Mouse (Mus musculus) MEL (cell line): ENCODE data around the gene Optn. TPM values are rescaled to one million over a fixed set of nuclear protein-coding genes. Genes with fewer than 3 reads are reported as not detected.

Experiments used
- DNase-seq: peaks from one replicate; pipeline ENCODE4 v3.0.0; 2011; ENCODE audit warnings: low read depth, low spot score
- H3K27ac ChIP-seq: 2 replicates; pipeline ENCODE4 v1.5.1; 2012; ENCODE audit warnings: low read depth, mild to moderate bottlenecking, control low read depth, low read length, moderate library complexity; ENCODE audit not compliant: control insufficient read depth
- H3K27me3 ChIP-seq, 2 experiments: fragments of 150-350 bp in 1 of 2; sonication (generic) in 1 of 2; 2 replicates each; pipeline ENCODE4 v1.6.1; 2012; ENCODE audit warnings: low read length in 2 of 2, mild to moderate bottlenecking in 2 of 2, improper control_type of control experiment in 1 of 2, moderate library complexity in 1 of 2; ENCODE audit not compliant: insufficient read depth in 2 of 2, control insufficient read depth in 1 of 2
- H3K36me3 ChIP-seq, 2 experiments: 2 replicates each; pipeline ENCODE4 v1.6.1; 2012 to 2014; ENCODE audit warnings: low read length in 2 of 2, improper control_type of control experiment in 1 of 2, inconsistent platforms in 1 of 2, mild to moderate bottlenecking in 1 of 2; ENCODE audit not compliant: insufficient read depth in 2 of 2, control insufficient read depth in 1 of 2
- H3K4me1 ChIP-seq, 2 experiments: fragments of 150-350 bp in 1 of 2; sonication (generic) in 1 of 2; 2 replicates each; pipeline ENCODE4 v1.6.1; 2012; ENCODE audit warnings: low read length in 2 of 2, improper control_type of control experiment in 1 of 2, mild to moderate bottlenecking in 1 of 2; ENCODE audit not compliant: insufficient read depth in 2 of 2, control insufficient read depth in 1 of 2
- H3K4me3 ChIP-seq, 2 experiments: fragments of 150-350 bp in 1 of 2; sonication (generic) in 1 of 2; 2 replicates each; pipeline ENCODE4 v1.5.1; 2012; ENCODE audit warnings: low read depth in 2 of 2, low read length in 2 of 2, mild to moderate bottlenecking in 2 of 2, moderate library complexity in 2 of 2, control low read depth in 1 of 2, improper control_type of control experiment in 1 of 2; ENCODE audit not compliant: control insufficient read depth in 1 of 2, insufficient read depth in 1 of 2
- H3K79me2 ChIP-seq: 2 replicates; pipeline ENCODE4 v1.6.1; 2012; ENCODE audit warnings: mild to moderate bottlenecking, low read length, moderate library complexity; ENCODE audit not compliant: control insufficient read depth, poor library complexity, insufficient read depth
- H3K9ac ChIP-seq: 2 replicates; pipeline ENCODE4 v1.6.1; 2012; ENCODE audit warnings: low read depth, mild to moderate bottlenecking, control low read depth, low read length, moderate library complexity; ENCODE audit not compliant: control insufficient read depth, poor library complexity, severe bottlenecking
- H3K9me3 ChIP-seq: fragments of 150-350 bp; sonication (generic); replicated peaks from 2 replicates; pipeline ENCODE4 v1.6.1; 2012; ENCODE audit warnings: mild to moderate bottlenecking, low read length, improper control_type of control experiment, moderate library complexity; ENCODE audit not compliant: insufficient read depth
- BHLHE40 ChIP-seq: IDR thresholded peaks from 2 replicates; pipeline ENCODE4 v1.6.1; 2012; ENCODE audit warnings: low read depth, mild to moderate bottlenecking, inconsistent platforms, low read length, improper control_type of control experiment, borderline replicate concordance
- CHD1 ChIP-seq: IDR thresholded peaks from 2 replicates; pipeline ENCODE4 v1.6.1; 2012; ENCODE audit warnings: low read depth, mild to moderate bottlenecking, inconsistent platforms, low read length, improper control_type of control experiment
- CTCF ChIP-seq, 3 experiments: IDR thresholded peaks in 2 of 3; conservative IDR thresholded peaks in 1 of 3; 2 replicates each; pipeline ENCODE4 v1.5.1; 2011 to 2012; ENCODE audit warnings: low read length in 3 of 3, low read depth in 2 of 3, mild to moderate bottlenecking in 2 of 3, improper control_type of control experiment in 1 of 3, inconsistent platforms in 1 of 3, mixed read lengths in 1 of 3, moderate library complexity in 1 of 3; ENCODE audit not compliant: control insufficient read depth in 1 of 3, insufficient read depth in 1 of 3, poor library complexity in 1 of 3, severe bottlenecking in 1 of 3
- ELF1 ChIP-seq: IDR thresholded peaks from 2 replicates; pipeline ENCODE4 v1.6.1; 2014; ENCODE audit warnings: low read depth, mild to moderate bottlenecking, inconsistent platforms, low read length, improper control_type of control experiment, moderate library complexity
- EP300 ChIP-seq, 2 experiments: IDR thresholded peaks; 2 replicates each; pipeline ENCODE4 v1.6.1; 2011; ENCODE audit warnings: improper control_type of control experiment in 2 of 2, low read length in 2 of 2, low read depth in 1 of 2, mild to moderate bottlenecking in 1 of 2
- GABPA ChIP-seq: IDR thresholded peaks from 2 replicates; pipeline ENCODE4 v1.6.1; 2012; ENCODE audit warnings: low read depth, mild to moderate bottlenecking, inconsistent platforms, low read length, improper control_type of control experiment, moderate library complexity
- HCFC1 ChIP-seq: IDR thresholded peaks from 2 replicates; pipeline ENCODE4 v1.6.1; 2012; ENCODE audit warnings: low read depth, mild to moderate bottlenecking, inconsistent platforms, low read length, improper control_type of control experiment, moderate library complexity
- MEF2A ChIP-seq: IDR thresholded peaks from 2 replicates; pipeline ENCODE4 v1.6.1; 2014; ENCODE audit warnings: low read depth, mild to moderate bottlenecking, inconsistent platforms, low read length, improper control_type of control experiment; ENCODE audit not compliant: poor library complexity, insufficient replicate concordance, severe bottlenecking; ENCODE audit errors: extremely low read depth
- MYC ChIP-seq: IDR thresholded peaks from 2 replicates; pipeline ENCODE4 v1.6.1; 2011; ENCODE audit warnings: low read depth, mild to moderate bottlenecking, low read length, improper control_type of control experiment, moderate library complexity
- RCOR1 ChIP-seq: IDR thresholded peaks from 2 replicates; pipeline ENCODE4 v1.6.1; 2012; ENCODE audit warnings: low read depth, mild to moderate bottlenecking, inconsistent platforms, low read length, improper control_type of control experiment
- SMC3 ChIP-seq: IDR thresholded peaks from 2 replicates; pipeline ENCODE4 v1.6.1; 2011; ENCODE audit warnings: low read depth, low read length, improper control_type of control experiment
- TAL1 ChIP-seq: IDR thresholded peaks from 2 replicates; pipeline ENCODE4 v1.6.1; 2012; ENCODE audit warnings: mild to moderate bottlenecking, inconsistent platforms, low read length, moderate library complexity, mixed read lengths
- TBP ChIP-seq: IDR thresholded peaks from 2 replicates; pipeline ENCODE4 v1.8.0; 2011; ENCODE audit warnings: low read depth, low read length, improper control_type of control experiment
- USF2 ChIP-seq, 2 experiments: IDR thresholded peaks; 2 replicates each; pipeline ENCODE4 v1.6.1; 2011 to 2012; ENCODE audit warnings: improper control_type of control experiment in 2 of 2, low read length in 2 of 2, borderline replicate concordance in 1 of 2, inconsistent platforms in 1 of 2, low read depth in 1 of 2, mild to moderate bottlenecking in 1 of 2; ENCODE audit not compliant: insufficient read depth in 1 of 2
- ZKSCAN1 ChIP-seq: IDR thresholded peaks from 2 replicates; pipeline ENCODE4 v1.6.1; 2012; ENCODE audit warnings: low read depth, mild to moderate bottlenecking, inconsistent platforms, low read length, improper control_type of control experiment, moderate library complexity
- polyA plus RNA-seq, 2 experiments: library from polyadenylated mRNA; stranded (reverse) in 1 of 2; unstranded in 1 of 2; fragments of >175 nt in 1 of 2; fragments of >200 nt in 1 of 2; gene quantifications; 2 replicates each; pipeline versions ENCODE4 v1.2.1 to v1.2.4; 2012; ENCODE audit warnings: low replicate concordance in 2 of 2, low read depth in 1 of 2; ENCODE audit not compliant: insufficient read length in 2 of 2, insufficient read depth in 1 of 2, missing spikeins in 1 of 2
- total RNA-seq: library from RNA; depleted of rRNA; stranded (reverse); fragments of 300-350 nt; gene quantifications from 2 replicates; pipeline ENCODE4 v1.2.3, GENCODE M21; 2012; rRNA removed

Optn gene
- total and polyA plus RNA-seq, 3 experiments: 10.9 to 17.0 TPM; not detected in 1

DNA sequence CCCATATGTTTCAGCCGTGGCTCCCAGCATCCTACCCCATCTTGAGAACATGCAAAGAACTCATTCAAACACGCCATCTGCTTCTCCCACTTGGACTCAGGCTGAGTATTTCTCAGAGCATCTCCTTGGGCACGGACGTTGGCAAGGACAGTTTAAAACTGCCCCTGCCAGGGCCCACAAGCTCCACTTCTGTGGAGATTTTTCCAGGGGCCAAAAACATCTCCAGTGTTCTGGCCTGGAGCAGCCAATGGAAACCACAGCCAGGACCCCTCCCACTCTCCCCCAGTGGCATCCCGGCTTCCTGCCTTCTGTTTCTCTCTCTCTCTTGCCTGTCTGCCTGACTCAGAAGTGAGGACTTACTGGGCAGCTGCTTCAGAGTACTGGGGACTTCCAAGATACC lies 88.0 kb downstream of the Optn start, which contains the start of gene Ucma:
Gene Ucma, plus strand, starts transcription at position 316 of the 400 bp plus-strand sequence.
- peaks cover 7 to 11% of the 10 kb centered on the region in 2 experiments for H3K27me3 ChIP-seq
- H3K9ac ChIP-seq: no peak within 1 kb of the TSS
- no peaks in the 10 kb centered on the region for H3K79me2 ChIP-seq
- H3K9me3 ChIP-seq: no peaks in the 10 kb centered on the region
- no peak for DNase-seq
- H3K4me3 ChIP-seq: no peak within 1 kb of the TSS
- TF ChIP-seq MEF2A (no peak), MYC (no peak), RCOR1 (no peak), ELF1 (no peak), BHLHE40 (no peak), GABPA (no peak), CHD1 (no peak), USF2 (IDR thresholded peaks at IDR 0.05; ENCODE audit: borderline replicate concordance in 1 of 2, insufficient read depth in 1 of 2, low read depth in 1 of 2, low read length in 2 of 2) (no peak), CTCF (IDR thresholded peaks at IDR 0.05 in 2 of 3, conservative IDR thresholded peaks at IDR 0.05 in 1 of 3; ENCODE audit: control insufficient read depth in 1 of 3, insufficient read depth in 1 of 3, low read depth in 2 of 3, low read length in 3 of 3, poor library complexity in 1 of 3, severe bottlenecking in 1 of 3) (no peak), HCFC1 (no peak), SMC3 (no peak), ZKSCAN1 (no peak), TAL1 (no peak), TBP (no peak), EP300 (IDR thresholded peaks at IDR 0.05; ENCODE audit: low read depth in 1 of 2, low read length in 2 of 2) (no peak)
- H3K4me1 ChIP-seq: no peaks in the 10 kb centered on the region
- H3K27ac ChIP-seq: no peak within 1 kb of the TSS
- no peaks in the 10 kb centered on the region for H3K36me3 ChIP-seq

Other genes starting within 250 kb of the Optn start
- gene Sephs1, start 182.5 kb downstream of the Optn start, total RNA-seq: 36.9 and 37.1 TPM in 2 replicates
- gene Sephs1, start 182.5 kb downstream of the Optn start, polyA plus RNA-seq: 10 to 100 TPM in 1 of 2 experiments, not detected in 1; 40.4 TPM
- not detected in 2 replicates for gene Phyh, start 145.0 kb downstream of the Optn start, total RNA-seq
- not detected for gene Phyh, start 145.0 kb downstream of the Optn start, polyA plus RNA-seq
- not detected in 2 replicates for gene Ucma, start 87.9 kb downstream of the Optn start, total RNA-seq
- gene Ucma, start 87.9 kb downstream of the Optn start, polyA plus RNA-seq: not detected
- 84.4 and 102 TPM in 2 replicates for gene Mcm10, start 51.3 kb downstream of the Optn start, total RNA-seq
- 100 to 1,000 TPM; 107 to 214 TPM for gene Mcm10, start 51.3 kb downstream of the Optn start, polyA plus RNA-seq
- not detected in 2 replicates for gene Ccdc3, start 73.7 kb upstream of the Optn start, total RNA-seq
- gene Ccdc3, start 73.7 kb upstream of the Optn start, polyA plus RNA-seq: not detected